Mouse (Mus musculus) olfactory bulb, adult 2 months (tissue): ENCODE measurements around the gene Shank3. TPM values are rescaled to one million over a fixed set of nuclear protein-coding genes. Genes with fewer than 3 reads are reported as not detected.
A peak's percentile ranks its signal among the peaks of the same experiment; 100 is the strongest.

Experiments
- H3K27ac ChIP-seq: fragments of 200-500 bp; 2 replicates; pipeline ENCODE4 v1.5.1; 2012; ENCODE audit warnings: low read depth, low read length; ENCODE audit not compliant: insufficient read depth
- H3K4me1 ChIP-seq: fragments of 200-500 bp; 2 replicates; pipeline ENCODE4 v1.6.1; 2012; ENCODE audit warnings: low read length; ENCODE audit not compliant: control insufficient read depth, insufficient read depth
- H3K4me3 ChIP-seq: fragments of 200-500 bp; 2 replicates; pipeline ENCODE4 v1.5.1; 2012; ENCODE audit warnings: mild to moderate bottlenecking, low read depth, low read length, moderate library complexity; ENCODE audit not compliant: insufficient read depth
- CTCF ChIP-seq: fragments of 200-500 bp; IDR thresholded peaks from 2 replicates; pipeline ENCODE4 v1.5.1; 2012; ENCODE audit warnings: low read depth, mild to moderate bottlenecking, low read length, moderate library complexity; ENCODE audit not compliant: insufficient read depth
- POLR2A ChIP-seq: fragments of 200-500 bp; IDR thresholded peaks from 2 replicates; pipeline ENCODE4 v1.6.1; 2012; ENCODE audit warnings: mild to moderate bottlenecking, low read depth, low read length, moderate library complexity; ENCODE audit not compliant: insufficient read depth
- WGBS: fragments of 180-500 bp; shearing (Covaris S2); methylation state at CpG from one replicate; pipeline ENCODE4 v1.1.7; 2018; 5-methylcytosine and 5-hydroxymethylcytosine counted together
- polyA plus RNA-seq: library from polyadenylated mRNA; stranded (reverse); fragments of >200 nt; gene quantifications from 2 replicates; pipeline ENCODE4 v1.2.4, GENCODE M21; 2012; ENCODE audit warnings: low replicate concordance; ENCODE audit not compliant: missing spikeins, insufficient read depth, insufficient read length

The Shank3 gene
- not detected in 2 replicates for polyA plus RNA-seq

GRCm38 (mm10) chr15:89498961-89499688, at the start of gene Shank3:
Gene Shank3, plus strand, starts transcription at chr15:89499623.
- no peak for TF ChIP-seq POLR2A
- Histone ChIP-seq H3K4me3 (peak within 1 kb of the TSS; percentile 92), H3K27ac (peak within 1 kb of the TSS; percentile 55), H3K4me1 (peaks cover 37% of the 10 kb centered on the region)
- WGBS, result 2% methylated on average over 68 of the region's 72 CpGs

- Histone ChIP-seq H3K4me1 (peaks cover 32% of the 10 kb centered on the region), H3K4me3 (peak overlapping the region; percentile 91), H3K27ac (peak overlapping the region; percentile 84)
- 4% methylated on average over 24 of the region's 24 CpGs for WGBS
- TF ChIP-seq POLR2A, result no peak
- no peak for TF ChIP-seq CTCF
Measured at GRCm38 (mm10) chr15:89452906-89453864, 46.2 kb upstream of the Shank3 start.

- WGBS, result under 1% methylated on average over 53 of the region's 53 CpGs
- peak; percentile 48; the same call in 1 of the 2 replicates for TF ChIP-seq POLR2A
- no peak for TF ChIP-seq CTCF
- peak within 1 kb of the TSS; percentile 84 for H3K27ac ChIP-seq
- H3K4me3 ChIP-seq, result peak within 1 kb of the TSS; percentile 91
- peaks cover 36% of the 10 kb centered on the region for H3K4me1 ChIP-seq
Measured at GRCm38 (mm10) chr15:89453865-89454478, 45.5 kb upstream of the Shank3 start, which contains the start of gene Mapk8ip2. Gene Mapk8ip2, plus strand, starts transcription at chr15:89453913.

GRCm38 (mm10) chr15:89454857-89455256, 44.6 kb upstream of the Shank3 start:
- H3K27ac ChIP-seq, result no peak overlapping the region
- TF ChIP-seq POLR2A (no peak), CTCF (no peak)
- H3K4me3 ChIP-seq, result peak overlapping the region; percentile 91
- peaks cover 41% of the 10 kb centered on the region for H3K4me1 ChIP-seq
- 18% methylated on average over 4 of the region's 6 CpGs for WGBS

GRCm38 (mm10) chr15:89455642-89456041, 43.8 kb upstream of the Shank3 start:
- Histone ChIP-seq H3K4me1 (peaks cover 42% of the 10 kb centered on the region), H3K27ac (no peak overlapping the region), H3K4me3 (peak overlapping the region; percentile 91; the same call in 1 of the 2 replicates)
- 58% methylated on average over 6 of the region's 6 CpGs for WGBS
- TF ChIP-seq CTCF, result no peak
- TF ChIP-seq POLR2A, result no peak

- Histone ChIP-seq H3K4me3 (no peak overlapping the region), H3K27ac (no peak overlapping the region), H3K4me1 (peaks cover 38% of the 10 kb centered on the region)
- whole genome bisulfite sequencing, result 87% methylated on average over 15 of the region's 15 CpGs
- no peak for TF ChIP-seq POLR2A
- TF ChIP-seq CTCF, result no peak
Measured at GRCm38 (mm10) chr15:89458942-89459341, 40.5 kb upstream of the Shank3 start.

- TF ChIP-seq CTCF, result no peak
- no peak for TF ChIP-seq POLR2A
- Histone ChIP-seq H3K4me1 (peaks cover 37% of the 10 kb centered on the region), H3K4me3 (no peak overlapping the region), H3K27ac (no peak overlapping the region)
- 87% methylated on average over 7 of the region's 7 CpGs for WGBS
Measured at GRCm38 (mm10) chr15:89459821-89460220, 39.6 kb upstream of the Shank3 start.

- H3K27ac ChIP-seq, result no peak overlapping the region
- 74% methylated on average over 9 of the region's 10 CpGs for WGBS
- H3K4me1 ChIP-seq, result peaks cover 33% of the 10 kb centered on the region
- H3K4me3 ChIP-seq, result no peak overlapping the region
- TF ChIP-seq CTCF (no peak), POLR2A (no peak)
Measured at GRCm38 (mm10) chr15:89460298-89460697, 39.1 kb upstream of the Shank3 start.

GRCm38 (mm10) chr15:89461321-89461720, 38.1 kb upstream of the Shank3 start:
- WGBS, result 79% methylated on average over 15 of the region's 15 CpGs
- no peak overlapping the region for H3K27ac ChIP-seq
- TF ChIP-seq CTCF (no peak), POLR2A (no peak)
- peaks cover 28% of the 10 kb centered on the region for H3K4me1 ChIP-seq
- no peak overlapping the region for H3K4me3 ChIP-seq
